Mouse (Mus musculus) forebrain, embryonic 11.5 days (tissue): ENCODE measurements at regions not wholly inside any gene's neighbourhood (a gene's known extent, or its start where the extent isn't known, plus 50 kb on each side); places are given as distances from the start of the nearest gene placed in this dataset.

ENCODE experiments used
- ATAC-seq: fragments of 200-750 bp; cut with Nextera tagmentation; replicated peaks from 2 replicates; pipeline ENCODE4 v1.8.0; 2017; ENCODE audit warnings: moderate TSS enrichment; ENCODE audit not compliant: low FRiP score
- DNase-seq: peaks from one replicate; pipeline ENCODE4 v3.0.0-alpha.2; 2017; ENCODE audit warnings: low spot score
- H3K27ac ChIP-seq: fragments of 300-500 bp; sonication (generic); 2 replicates; pipeline ENCODE4 v1.5.1; 2014; ENCODE audit warnings: low read depth, low read length
- H3K27me3 ChIP-seq: fragments of 300-500 bp; sonication (generic); 2 replicates; pipeline ENCODE4 v1.6.1; 2014; ENCODE audit warnings: mild to moderate bottlenecking, low read length, mixed read lengths; ENCODE audit not compliant: control insufficient read depth, insufficient read depth
- H3K36me3 ChIP-seq: fragments of 300-500 bp; sonication (generic); 2 replicates; pipeline ENCODE4 v1.6.1; 2014; ENCODE audit warnings: mild to moderate bottlenecking, low read length, moderate library complexity, mixed read lengths; ENCODE audit not compliant: control insufficient read depth, insufficient read depth
- H3K4me1 ChIP-seq: fragments of 300-500 bp; sonication (generic); replicated peaks from 2 replicates; pipeline ENCODE4 v1.6.1; 2014; ENCODE audit warnings: low read length, mixed read lengths; ENCODE audit not compliant: control insufficient read depth, insufficient read depth
- H3K4me2 ChIP-seq: fragments of 300-500 bp; sonication (generic); 2 replicates; pipeline ENCODE4 v1.6.1; 2014; ENCODE audit warnings: low read depth, mild to moderate bottlenecking, low read length, moderate library complexity, mixed read lengths; ENCODE audit not compliant: severe bottlenecking
- H3K4me3 ChIP-seq: fragments of 300-500 bp; sonication (generic); 2 replicates; pipeline ENCODE4 v1.5.1; 2014; ENCODE audit warnings: low read depth, low read length
- H3K9ac ChIP-seq: fragments of 300-500 bp; sonication (generic); 2 replicates; pipeline ENCODE4 v1.6.1; 2014; ENCODE audit warnings: low read length
- H3K9me3 ChIP-seq: fragments of 300-500 bp; sonication (generic); 2 replicates; pipeline ENCODE4 v1.6.1; 2016; ENCODE audit warnings: low read length, mixed read lengths; ENCODE audit not compliant: control insufficient read depth
- WGBS: fragments of 180-500 bp; shearing (Covaris S2); extraction: QIAGEN DNeasy Blood & Tissue Kit; methylation state at CpG from one replicate; pipeline ENCODE4 v1.1.7; 2014; 5-methylcytosine and 5-hydroxymethylcytosine counted together

GRCm38 (mm10) chr14:29851956-29852725 lies 116.0 kb upstream of the Selenok start:
- no peaks in the 10 kb centered on the region for H3K9me3 ChIP-seq
- H3K27me3 ChIP-seq, result no peaks in the 10 kb centered on the region
- H3K4me3 ChIP-seq, result no peak overlapping the region
- DNase-seq, result no peak
- no peak overlapping the region for H3K9ac ChIP-seq
- H3K27ac ChIP-seq, result no peak overlapping the region
- no peak for ATAC-seq
- no peak overlapping the region for H3K4me2 ChIP-seq
- H3K36me3 ChIP-seq, result no peaks in the 10 kb centered on the region
- H3K4me1 ChIP-seq, result no peaks in the 10 kb centered on the region
- 87% methylated on average over 11 of the region's 11 CpGs for WGBS

DNA sequence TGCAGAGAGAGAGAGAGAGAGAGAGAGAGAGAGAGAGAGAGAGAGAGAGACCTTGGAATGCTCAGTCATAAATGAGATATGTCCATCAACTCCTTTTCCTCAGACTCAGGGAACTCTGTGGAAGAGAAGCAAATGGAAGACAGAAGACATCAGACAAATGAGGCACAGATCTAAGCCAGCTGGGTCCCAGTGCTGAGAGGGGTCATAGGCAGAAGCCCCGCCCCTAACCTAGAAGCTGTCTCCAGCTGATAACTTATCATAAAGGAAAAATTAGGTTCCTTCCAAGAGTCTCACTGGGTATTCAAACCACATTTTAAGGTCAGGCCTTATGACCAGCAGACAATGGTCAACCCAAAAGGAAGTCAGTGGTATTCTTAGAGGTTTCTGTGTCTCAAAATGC lies 106.1 kb upstream of the Selenok start:
- Histone ChIP-seq H3K27me3 (no peaks in the 10 kb centered on the region), H3K27ac (no peak overlapping the region), H3K4me3 (no peak overlapping the region), H3K36me3 (no peaks in the 10 kb centered on the region), H3K4me1 (no peaks in the 10 kb centered on the region), H3K9me3 (no peaks in the 10 kb centered on the region), H3K9ac (no peak overlapping the region), H3K4me2 (no peak overlapping the region)
- no peak for DNase-seq
- 94% methylated on average over 1 of the region's 1 CpGs for WGBS
- ATAC-seq, result no peak

- no peak overlapping the region for H3K9ac ChIP-seq
- H3K4me1 ChIP-seq, result no peaks in the 10 kb centered on the region
- no peak overlapping the region for H3K4me3 ChIP-seq
- DNase-seq (no peak), ATAC-seq (no peak)
- H3K27me3 ChIP-seq, result no peaks in the 10 kb centered on the region
- H3K9me3 ChIP-seq, result no peaks in the 10 kb centered on the region
- H3K36me3 ChIP-seq, result no peaks in the 10 kb centered on the region
- no peak overlapping the region for H3K4me2 ChIP-seq
- no peak overlapping the region for H3K27ac ChIP-seq
- 84% methylated on average over 7 of the region's 7 CpGs for WGBS
Measured at GRCm38 (mm10) chr14:29866455-29867275, 101.4 kb upstream of the Selenok start.

DNA sequence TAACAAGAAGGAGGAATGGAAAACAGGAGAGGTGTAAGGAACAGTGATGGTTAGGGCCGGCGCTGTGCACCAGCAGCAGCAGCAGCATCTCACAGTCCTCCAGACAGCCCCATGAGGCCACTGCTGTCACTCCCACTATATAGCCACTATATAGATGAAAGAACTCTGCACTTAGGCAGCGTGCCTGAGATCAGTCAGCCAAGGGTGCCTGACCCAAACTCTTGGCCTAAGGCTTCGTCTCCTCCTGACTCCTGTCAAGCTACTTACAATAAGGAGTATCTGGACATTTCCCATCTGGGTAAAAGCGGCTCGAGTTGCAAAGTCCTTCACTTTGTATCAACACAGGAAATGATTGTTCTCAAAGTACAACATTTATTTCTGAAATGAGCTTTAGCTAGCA lies 100.8 kb upstream of the Selenok start:
- WGBS, result 77% methylated on average over 6 of the region's 6 CpGs
- H3K4me1 ChIP-seq, result no peaks in the 10 kb centered on the region
- H3K9ac ChIP-seq, result no peak overlapping the region
- H3K4me2 ChIP-seq, result no peak overlapping the region
- H3K27ac ChIP-seq, result no peak overlapping the region
- no peaks in the 10 kb centered on the region for H3K9me3 ChIP-seq
- DNase-seq, result no peak
- H3K4me3 ChIP-seq, result no peak overlapping the region
- H3K27me3 ChIP-seq, result no peaks in the 10 kb centered on the region
- ATAC-seq, result no peak
- no peaks in the 10 kb centered on the region for H3K36me3 ChIP-seq

DNA sequence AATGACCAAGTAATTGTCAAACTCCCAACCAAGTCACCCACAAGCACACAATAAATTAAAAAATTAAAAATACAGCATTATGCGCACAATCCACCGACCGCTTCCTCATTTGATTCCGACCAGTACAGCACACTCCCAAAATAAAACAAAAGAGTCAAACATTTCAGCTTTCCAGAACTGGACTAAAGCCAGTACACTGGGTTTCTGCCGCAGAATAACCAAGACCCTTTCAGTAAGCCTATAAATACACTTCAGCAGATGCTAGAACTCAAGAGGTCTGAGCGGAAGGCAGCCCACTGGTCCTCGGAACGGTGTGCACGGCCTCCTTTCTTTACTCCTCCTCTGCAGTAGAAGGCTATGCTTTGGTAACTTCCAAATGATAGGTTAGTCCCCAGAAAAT lies 98.2 kb upstream of the Selenok start:
- no peak for DNase-seq
- H3K4me1 ChIP-seq, result no peaks in the 10 kb centered on the region
- no peak overlapping the region for H3K4me2 ChIP-seq
- H3K36me3 ChIP-seq, result no peaks in the 10 kb centered on the region
- no peak overlapping the region for H3K9ac ChIP-seq
- no peak overlapping the region for H3K4me3 ChIP-seq
- 95% methylated on average over 9 of the region's 9 CpGs for WGBS
- ATAC-seq, result no peak
- no peaks in the 10 kb centered on the region for H3K27me3 ChIP-seq
- no peak overlapping the region for H3K27ac ChIP-seq
- no peaks in the 10 kb centered on the region for H3K9me3 ChIP-seq

GRCm38 (mm10) chr14:29876668-29877067 lies 91.4 kb upstream of the Selenok start:
- ATAC-seq (no peak), DNase-seq (no peak)
- no peak overlapping the region for H3K27ac ChIP-seq
- no peak overlapping the region for H3K9ac ChIP-seq
- 90% methylated on average over 4 of the region's 4 CpGs for WGBS
- no peaks in the 10 kb centered on the region for H3K9me3 ChIP-seq
- H3K27me3 ChIP-seq, result no peaks in the 10 kb centered on the region
- H3K4me2 ChIP-seq, result no peak overlapping the region
- H3K4me1 ChIP-seq, result no peaks in the 10 kb centered on the region
- no peaks in the 10 kb centered on the region for H3K36me3 ChIP-seq
- no peak overlapping the region for H3K4me3 ChIP-seq

- H3K36me3 ChIP-seq, result no peaks in the 10 kb centered on the region
- H3K4me3 ChIP-seq, result no peak overlapping the region
- 78% methylated on average over 11 of the region's 11 CpGs for WGBS
- DNase-seq (no peak), ATAC-seq (no peak)
- no peak overlapping the region for H3K9ac ChIP-seq
- no peaks in the 10 kb centered on the region for H3K27me3 ChIP-seq
- no peak overlapping the region for H3K4me2 ChIP-seq
- H3K4me1 ChIP-seq, result no peaks in the 10 kb centered on the region
- no peak overlapping the region for H3K27ac ChIP-seq
- no peaks in the 10 kb centered on the region for H3K9me3 ChIP-seq
Measured at GRCm38 (mm10) chr14:29877671-29878422, 90.3 kb upstream of the Selenok start.

DNA sequence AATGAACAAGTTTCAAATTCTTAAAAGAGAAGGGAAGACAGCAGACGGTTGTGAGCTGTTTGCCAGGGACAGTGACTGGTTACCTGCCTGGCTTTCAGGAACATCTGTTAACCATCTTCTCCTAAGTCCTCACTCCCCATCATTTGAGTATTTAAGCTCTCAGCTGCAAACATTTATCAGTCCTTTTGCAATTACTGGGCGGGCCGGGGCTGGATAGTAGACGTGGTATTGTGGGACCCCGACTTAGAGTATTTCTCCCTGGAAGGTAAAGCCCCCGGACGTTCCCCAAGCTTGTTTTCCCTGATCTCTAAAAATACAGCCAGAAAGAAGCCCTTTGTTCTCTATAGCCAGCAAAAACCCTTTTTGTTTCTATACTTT lies 89.7 kb upstream of the Selenok start:
- Histone ChIP-seq H3K4me2 (no peak overlapping the region), H3K27me3 (no peaks in the 10 kb centered on the region), H3K4me1 (no peaks in the 10 kb centered on the region), H3K36me3 (no peaks in the 10 kb centered on the region), H3K9ac (no peak overlapping the region), H3K4me3 (no peak overlapping the region), H3K27ac (no peak overlapping the region), H3K9me3 (no peaks in the 10 kb centered on the region)
- ATAC-seq (no peak), DNase-seq (no peak)
- WGBS, result 88% methylated on average over 7 of the region's 7 CpGs
